Mouse (Mus musculus): Measurements from ENCODE around the gene Pmf1. TPM values are rescaled to one million over a fixed set of nuclear protein-coding genes. Genes with fewer than 3 reads are reported as not detected.
A peak's percentile ranks its signal among the peaks of the same experiment; 100 is the strongest.

Gene Pmf1
- 13.8 and 14.5 TPM in 2 replicates for polyA plus RNA-seq (2012; rRNA removed)

DNA sequence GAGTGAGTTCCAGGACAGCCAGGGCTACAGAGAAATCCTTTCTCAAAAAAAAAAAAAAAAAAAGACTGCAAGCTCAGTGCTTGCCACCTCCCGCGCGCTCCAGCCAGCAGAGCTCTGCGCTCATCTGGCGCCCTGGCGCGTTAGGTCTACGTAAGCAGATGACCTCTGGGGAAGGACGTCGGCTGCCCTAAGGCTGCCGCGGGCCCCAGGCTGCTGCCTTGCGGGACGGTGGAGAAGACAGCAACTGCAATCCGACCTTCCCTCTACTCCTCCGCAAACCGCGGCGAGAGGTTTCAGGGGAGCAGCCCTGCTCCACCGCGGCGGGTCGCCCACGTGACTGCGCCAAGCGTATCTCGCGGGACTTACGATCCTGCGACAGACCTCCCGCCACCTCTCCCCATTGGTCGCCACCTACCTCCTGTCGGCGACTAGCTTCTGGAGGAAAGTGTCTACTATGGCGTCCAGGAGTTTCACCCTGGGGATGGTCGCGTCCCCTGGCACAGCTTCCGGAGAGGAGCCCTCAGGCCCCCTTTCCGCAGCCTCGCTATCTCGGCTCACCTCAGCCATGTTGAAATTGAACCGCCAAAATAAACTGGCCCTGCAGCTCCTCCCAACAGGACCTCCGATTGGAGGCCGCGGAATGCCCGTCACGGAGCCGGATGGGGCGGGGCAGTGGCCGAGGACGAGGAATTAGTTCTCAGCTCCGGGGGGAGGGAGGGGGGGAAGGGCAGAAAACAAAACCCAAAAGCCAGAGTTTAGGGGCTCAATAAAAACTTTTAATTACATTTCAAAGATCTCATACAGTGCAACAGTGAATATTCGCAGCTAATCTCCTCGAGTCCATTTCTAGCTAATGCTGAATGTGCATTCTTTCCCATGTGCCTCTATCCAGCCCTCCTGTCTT, at the start of gene Pmf1:
Pmf1 (minus strand) TSS at position 591 of the 904 bp plus-strand sequence.
- H3K4me3 ChIP-seq (replicated peaks; ENCODE audit: insufficient read depth, low read depth, low read length) = peak within 1 kb of the TSS; percentile 72
- under 1% methylated on average over 54 of the region's 54 CpGs for WGBS
- peak; percentile 85 for TF ChIP-seq POLR2A (IDR thresholded peaks at IDR 0.05; ENCODE audit: borderline replicate concordance, insufficient read depth, low read length)
- TF ChIP-seq CTCF (IDR thresholded peaks at IDR 0.05; ENCODE audit: borderline replicate concordance, insufficient read depth, low read depth, low read length) = no peak

GRCm38 (mm10) chr3:88458778-88459219, 48.7 kb upstream of the Pmf1 start:
- Histone ChIP-seq H3K27me3 (ENCODE audit: control insufficient read depth, insufficient read depth, low read length) (no peaks in the 10 kb centered on the region), H3K4me1 (ENCODE audit: control insufficient read depth, insufficient read depth, low read length) (peaks cover 5% of the 10 kb centered on the region), H3K27ac (ENCODE audit: insufficient read depth, low read length) (no peak overlapping the region), H3K4me3 (replicated peaks; ENCODE audit: insufficient read depth, low read depth, low read length) (peak overlapping the region; percentile 53)
- TF ChIP-seq POLR2A (IDR thresholded peaks at IDR 0.05; ENCODE audit: borderline replicate concordance, insufficient read depth, low read length) (no peak), CTCF (IDR thresholded peaks at IDR 0.05; ENCODE audit: borderline replicate concordance, insufficient read depth, low read depth, low read length) (no peak)
- DNase-seq = no peak
- 3% methylated on average over 14 of the region's 14 CpGs for WGBS

More for the DNA sequence above, at the start of gene Pmf1:
- Histone ChIP-seq H3K27ac (ENCODE audit: insufficient read depth, low read length) (peak within 1 kb of the TSS; percentile 77), H3K27me3 (ENCODE audit: control insufficient read depth, insufficient read depth, low read length) (no peaks in the 10 kb centered on the region), H3K4me1 (ENCODE audit: control insufficient read depth, insufficient read depth, low read length) (peaks cover 17% of the 10 kb centered on the region)
- DNase-seq = peak; percentile 87 to 89

- Histone ChIP-seq H3K4me3 (replicated peaks; ENCODE audit: insufficient read depth, low read depth, low read length) (no peak overlapping the region), H3K27ac (ENCODE audit: insufficient read depth, low read length) (no peak overlapping the region), H3K4me1 (ENCODE audit: control insufficient read depth, insufficient read depth, low read length) (peaks cover 21% of the 10 kb centered on the region), H3K27me3 (ENCODE audit: control insufficient read depth, insufficient read depth, low read length) (no peaks in the 10 kb centered on the region)
- 79% methylated on average over 7 of the region's 7 CpGs for WGBS
- TF ChIP-seq POLR2A (IDR thresholded peaks at IDR 0.05; ENCODE audit: borderline replicate concordance, insufficient read depth, low read length) = no peak
- no peak for TF ChIP-seq CTCF (IDR thresholded peaks at IDR 0.05; ENCODE audit: borderline replicate concordance, insufficient read depth, low read depth, low read length)
- no peak for DNase-seq
These were observed 46.8 kb upstream of the Pmf1 start for GRCm38 (mm10) chr3:88456746-88457532.

- 90% methylated on average over 8 of the region's 8 CpGs for WGBS
- TF ChIP-seq POLR2A (IDR thresholded peaks at IDR 0.05; ENCODE audit: borderline replicate concordance, insufficient read depth, low read length) (no peak), CTCF (IDR thresholded peaks at IDR 0.05; ENCODE audit: borderline replicate concordance, insufficient read depth, low read depth, low read length) (no peak)
- Histone ChIP-seq H3K4me1 (ENCODE audit: control insufficient read depth, insufficient read depth, low read length) (peaks cover 22% of the 10 kb centered on the region), H3K4me3 (replicated peaks; ENCODE audit: insufficient read depth, low read depth, low read length) (no peak overlapping the region), H3K27ac (ENCODE audit: insufficient read depth, low read length) (no peak overlapping the region), H3K27me3 (ENCODE audit: control insufficient read depth, insufficient read depth, low read length) (no peaks in the 10 kb centered on the region)
- DNase-seq = no peak
These were observed 46.2 kb upstream of the Pmf1 start for GRCm38 (mm10) chr3:88456313-88456712.

GRCm38 (mm10) chr3:88455588-88456264, 45.6 kb upstream of the Pmf1 start:
- DNase-seq = no peak

DNA sequence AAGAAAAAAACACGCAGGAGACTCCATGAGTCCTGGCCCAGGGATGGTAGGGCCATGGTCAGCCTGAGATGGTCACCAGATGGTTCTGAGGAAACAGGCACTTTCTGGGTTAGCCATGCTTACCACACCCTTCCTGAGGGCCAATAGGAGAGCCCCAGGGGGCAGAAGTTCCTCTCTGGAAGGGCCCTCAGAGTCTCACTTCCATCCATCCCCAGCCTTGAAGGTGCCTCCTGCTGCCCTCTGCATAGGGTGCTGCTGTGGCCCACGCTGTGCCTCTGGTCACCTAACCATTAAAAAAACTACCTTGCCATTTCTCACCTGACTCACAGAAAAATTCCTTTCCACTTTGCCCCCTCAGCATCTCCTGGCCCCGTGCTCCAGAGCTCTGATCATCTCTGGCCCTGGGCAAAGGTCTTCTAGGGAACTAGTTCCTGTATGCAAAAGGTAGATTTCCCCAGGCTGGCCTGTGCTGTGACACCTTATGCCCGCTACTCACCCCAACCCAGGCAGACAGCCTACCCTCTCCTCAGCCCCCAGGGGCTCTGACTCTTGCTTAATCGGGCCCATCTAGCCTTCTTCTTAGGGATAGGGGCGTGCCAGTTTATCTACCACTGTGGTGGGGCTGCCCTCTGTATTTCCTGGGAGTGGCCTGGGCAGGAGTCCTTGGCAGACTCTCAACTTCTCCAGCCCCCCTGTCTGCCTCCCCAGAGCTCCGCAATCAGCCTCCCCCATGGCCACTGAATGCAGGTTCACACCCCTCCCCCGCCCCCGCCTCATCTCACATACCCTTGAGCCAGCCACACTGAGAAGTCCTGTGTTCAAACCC, 44.8 kb upstream of the Pmf1 start:
- DNase-seq = no peak
- no peak for TF ChIP-seq CTCF (IDR thresholded peaks at IDR 0.05; ENCODE audit: borderline replicate concordance, insufficient read depth, low read depth, low read length)
- no peak for TF ChIP-seq POLR2A (IDR thresholded peaks at IDR 0.05; ENCODE audit: borderline replicate concordance, insufficient read depth, low read length)
- Histone ChIP-seq H3K27me3 (ENCODE audit: control insufficient read depth, insufficient read depth, low read length) (no peaks in the 10 kb centered on the region), H3K27ac (ENCODE audit: insufficient read depth, low read length) (no peak overlapping the region), H3K4me1 (ENCODE audit: control insufficient read depth, insufficient read depth, low read length) (peaks cover 22% of the 10 kb centered on the region), H3K4me3 (replicated peaks; ENCODE audit: insufficient read depth, low read depth, low read length) (no peak overlapping the region)
- 66% methylated on average over 9 of the region's 9 CpGs for WGBS

More at GRCm38 (mm10) chr3:88455588-88456264, 45.6 kb upstream of the Pmf1 start:
- TF ChIP-seq CTCF (IDR thresholded peaks at IDR 0.05; ENCODE audit: borderline replicate concordance, insufficient read depth, low read depth, low read length) (no peak), POLR2A (IDR thresholded peaks at IDR 0.05; ENCODE audit: borderline replicate concordance, insufficient read depth, low read length) (no peak)
- Histone ChIP-seq H3K4me1 (ENCODE audit: control insufficient read depth, insufficient read depth, low read length) (peaks cover 22% of the 10 kb centered on the region), H3K27me3 (ENCODE audit: control insufficient read depth, insufficient read depth, low read length) (no peaks in the 10 kb centered on the region), H3K27ac (ENCODE audit: insufficient read depth, low read length) (no peak overlapping the region), H3K4me3 (replicated peaks; ENCODE audit: insufficient read depth, low read depth, low read length) (no peak overlapping the region)
- WGBS = 81% methylated on average over 18 of the region's 18 CpGs
